Mouse (Mus musculus) megakaryocyte, embryonic 14.5 days (primary cell): ENCODE results near the gene Fzd7. TPM values are rescaled to one million over a fixed set of nuclear protein-coding genes. Genes with fewer than 3 reads are reported as not detected.

Experiments
- H3K27me3 ChIP-seq: replicated peaks from 2 replicates; pipeline ENCODE3; 2012; ENCODE audit warnings: inconsistent platforms
- H3K36me3 ChIP-seq: replicated peaks from 2 replicates; pipeline ENCODE3; 2012; ENCODE audit warnings: low read length, inconsistent platforms, mixed read lengths
- H3K4me1 ChIP-seq: 2 replicates; pipeline ENCODE4 v1.6.1; 2012; ENCODE audit warnings: inconsistent platforms
- H3K4me3 ChIP-seq: replicated peaks from 2 replicates; pipeline ENCODE3; 2012; ENCODE audit warnings: moderate library complexity, mild to moderate bottlenecking, inconsistent platforms
- H3K9me3 ChIP-seq: 2 replicates; pipeline ENCODE4 v1.6.1; 2012; ENCODE audit warnings: inconsistent platforms
- FLI1 ChIP-seq: IDR thresholded peaks from 2 replicates; pipeline ENCODE4 v1.6.1; 2012; ENCODE audit warnings: low read length, inconsistent platforms, mixed read lengths
- GATA1 ChIP-seq: IDR thresholded peaks from 3 replicates; pipeline ENCODE4 v1.6.1; 2012; ENCODE audit warnings: mixed read lengths, low read length, inconsistent platforms, borderline replicate concordance
- polyA plus RNA-seq: library from polyadenylated mRNA; stranded (reverse); fragments of >175 nt; gene quantifications from 2 replicates; pipeline ENCODE4 v1.2.3, GENCODE M21; 2012; ENCODE audit warnings: low replicate concordance; ENCODE audit not compliant: insufficient read depth

Gene Fzd7
- polyA plus RNA-seq, 1 experiment = 0.31 TPM

- Histone ChIP-seq H3K36me3 (no peaks in the 10 kb centered on the region), H3K9me3 (0 out of 2 replicates have a peak, but pooled peaks cover under 1% of the 10 kb centered on the region), H3K4me1 (peaks cover 4% of the 10 kb centered on the region; the same call in 1 of the 2 replicates), H3K27me3 (peaks cover 7% of the 10 kb centered on the region), H3K4me3 (no peak overlapping the region)
- no peak for TF ChIP-seq GATA1
- no peak for TF ChIP-seq FLI1
These were observed 15.8 kb downstream of the Fzd7 start for GRCm38 (mm10) chr1:59497741-59498613.

- Histone ChIP-seq H3K36me3 (no peaks in the 10 kb centered on the region), H3K4me1 (peaks cover 4% of the 10 kb centered on the region; the same call in 1 of the 2 replicates), H3K27me3 (peaks cover 8% of the 10 kb centered on the region), H3K9me3 (0 out of 2 replicates have a peak, but pooled peaks cover 3% of the 10 kb centered on the region), H3K4me3 (no peak overlapping the region)
- TF ChIP-seq FLI1 = no peak
- TF ChIP-seq GATA1 = no peak
These were observed 17.1 kb downstream of the Fzd7 start for GRCm38 (mm10) chr1:59499327-59499726.

- Histone ChIP-seq H3K4me3 (no peak overlapping the region), H3K36me3 (no peaks in the 10 kb centered on the region), H3K27me3 (peaks cover 23% of the 10 kb centered on the region), H3K4me1 (peaks cover 4% of the 10 kb centered on the region; the same call in 1 of the 2 replicates), H3K9me3 (0 out of 2 replicates have a peak, but pooled peaks cover 6% of the 10 kb centered on the region)
- TF ChIP-seq GATA1 = no peak
- TF ChIP-seq FLI1 = no peak
These were observed 20.1 kb downstream of the Fzd7 start for GRCm38 (mm10) chr1:59502355-59502754.

GRCm38 (mm10) chr1:59503659-59504301 is 21.6 kb downstream of the Fzd7 start:
- H3K4me1 ChIP-seq = peaks cover 4% of the 10 kb centered on the region; the same call in 1 of the 2 replicates
- TF ChIP-seq FLI1 (no peak), GATA1 (no peak)
- H3K36me3 ChIP-seq = no peaks in the 10 kb centered on the region
- 0 out of 2 replicates have a peak, but pooled peaks cover 6% of the 10 kb centered on the region for H3K9me3 ChIP-seq
- H3K27me3 ChIP-seq = peaks cover 28% of the 10 kb centered on the region
- H3K4me3 ChIP-seq = no peak overlapping the region

- no peak overlapping the region for H3K4me3 ChIP-seq
- 0 out of 2 replicates have a peak, but pooled peaks cover under 1% of the 10 kb centered on the region for H3K4me1 ChIP-seq
- H3K36me3 ChIP-seq = no peaks in the 10 kb centered on the region
- no peak for TF ChIP-seq GATA1
- no peak for TF ChIP-seq FLI1
- peaks cover 29% of the 10 kb centered on the region for H3K27me3 ChIP-seq
- H3K9me3 ChIP-seq = 0 out of 2 replicates have a peak, but pooled peaks cover 6% of the 10 kb centered on the region
These were observed 22.1 kb downstream of the Fzd7 start for GRCm38 (mm10) chr1:59504302-59504700.

GRCm38 (mm10) chr1:59508463-59509139 is 26.4 kb downstream of the Fzd7 start:
- Histone ChIP-seq H3K9me3 (0 out of 2 replicates have a peak, but pooled peaks cover 3% of the 10 kb centered on the region), H3K36me3 (no peaks in the 10 kb centered on the region), H3K27me3 (peaks cover 36% of the 10 kb centered on the region), H3K4me3 (no peak overlapping the region), H3K4me1 (no peaks in the 10 kb centered on the region)
- TF ChIP-seq GATA1 (no peak), FLI1 (no peak)

GRCm38 (mm10) chr1:59511566-59512270 is 29.5 kb downstream of the Fzd7 start:
- peaks cover 35% of the 10 kb centered on the region for H3K27me3 ChIP-seq
- no peak overlapping the region for H3K4me3 ChIP-seq
- no peaks in the 10 kb centered on the region for H3K36me3 ChIP-seq
- H3K4me1 ChIP-seq = peaks cover 8% of the 10 kb centered on the region; the same call in 1 of the 2 replicates
- no peak for TF ChIP-seq FLI1
- TF ChIP-seq GATA1 = no peak
- no peaks in the 10 kb centered on the region for H3K9me3 ChIP-seq

- Histone ChIP-seq H3K27me3 (peaks cover 47% of the 10 kb centered on the region), H3K4me3 (no peak within 1 kb of the TSS), H3K36me3 (no peaks in the 10 kb centered on the region), H3K9me3 (no peaks in the 10 kb centered on the region), H3K4me1 (peaks cover 9% of the 10 kb centered on the region; the same call in 1 of the 2 replicates)
- TF ChIP-seq FLI1 = no peak
- TF ChIP-seq GATA1 = no peak
These were observed 34.0 kb downstream of the Fzd7 start, which contains the start of gene Gm973 for GRCm38 (mm10) chr1:59516026-59516917. Gene Gm973, plus strand, starts transcription at chr1:59516264.
